Mouse (Mus musculus): ENCODE results near the gene Pa2g4.

DNA sequence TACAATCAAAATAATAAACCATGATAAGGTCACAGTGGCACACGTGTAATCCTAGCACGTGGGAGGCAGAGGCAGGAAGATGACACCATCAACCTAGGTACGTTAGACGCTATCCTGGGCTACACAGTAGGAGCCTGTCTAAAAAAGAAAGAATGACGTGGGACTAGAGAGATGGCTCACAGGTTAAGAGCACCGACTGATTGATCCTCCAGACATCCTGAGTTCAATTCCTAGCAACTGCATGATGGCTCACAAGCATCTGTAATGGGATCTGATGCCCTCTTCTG lies 47.3 kb upstream of the Pa2g4 start:
- TF ChIP-seq CTCF (IDR thresholded peaks at IDR 0.05; ENCODE audit: borderline replicate concordance, insufficient read depth, low read depth, low read length) (no peak), POLR2A (IDR thresholded peaks at IDR 0.05; ENCODE audit: borderline replicate concordance, insufficient read depth, low read length) (no peak)

Data from cerebellum, adult 2 months (tissue).